Mouse (Mus musculus) brown adipose tissue, adult 24 weeks (tissue): Measurements from ENCODE around the gene H2-T22. TPM values are rescaled to one million over a fixed set of nuclear protein-coding genes. Genes with fewer than 3 reads are reported as not detected.
"Not testable (repeated sequence)": the region's sequence is repeated elsewhere in the genome, so short reads cannot be mapped to it uniquely, and the experiment has no call there.

Source experiments
- H3K27ac ChIP-seq: fragments of 200-500 bp; replicated peaks from 2 replicates; pipeline ENCODE4 v1.5.1; 2012; ENCODE audit warnings: low read depth, mild to moderate bottlenecking, low read length
- H3K4me1 ChIP-seq: fragments of 200-500 bp; 2 replicates; pipeline ENCODE4 v1.6.1; 2012; ENCODE audit warnings: low read length, mixed read lengths; ENCODE audit not compliant: control insufficient read depth, insufficient read depth, insufficient read length
- H3K4me3 ChIP-seq: fragments of 200-500 bp; 2 replicates; pipeline ENCODE4 v1.5.1; 2012; ENCODE audit warnings: low read depth, mild to moderate bottlenecking, low read length, moderate library complexity; ENCODE audit not compliant: insufficient read depth
- polyA plus RNA-seq: library from polyadenylated mRNA; stranded (reverse); fragments of >200 nt; gene quantifications from 2 replicates; pipeline ENCODE4 v1.2.4, GENCODE M21; 2012; ENCODE audit not compliant: missing spikeins, insufficient read depth, insufficient read length

The H2-T22 gene
- polyA plus RNA-seq, 1 experiment = 57.5 TPM

DNA sequence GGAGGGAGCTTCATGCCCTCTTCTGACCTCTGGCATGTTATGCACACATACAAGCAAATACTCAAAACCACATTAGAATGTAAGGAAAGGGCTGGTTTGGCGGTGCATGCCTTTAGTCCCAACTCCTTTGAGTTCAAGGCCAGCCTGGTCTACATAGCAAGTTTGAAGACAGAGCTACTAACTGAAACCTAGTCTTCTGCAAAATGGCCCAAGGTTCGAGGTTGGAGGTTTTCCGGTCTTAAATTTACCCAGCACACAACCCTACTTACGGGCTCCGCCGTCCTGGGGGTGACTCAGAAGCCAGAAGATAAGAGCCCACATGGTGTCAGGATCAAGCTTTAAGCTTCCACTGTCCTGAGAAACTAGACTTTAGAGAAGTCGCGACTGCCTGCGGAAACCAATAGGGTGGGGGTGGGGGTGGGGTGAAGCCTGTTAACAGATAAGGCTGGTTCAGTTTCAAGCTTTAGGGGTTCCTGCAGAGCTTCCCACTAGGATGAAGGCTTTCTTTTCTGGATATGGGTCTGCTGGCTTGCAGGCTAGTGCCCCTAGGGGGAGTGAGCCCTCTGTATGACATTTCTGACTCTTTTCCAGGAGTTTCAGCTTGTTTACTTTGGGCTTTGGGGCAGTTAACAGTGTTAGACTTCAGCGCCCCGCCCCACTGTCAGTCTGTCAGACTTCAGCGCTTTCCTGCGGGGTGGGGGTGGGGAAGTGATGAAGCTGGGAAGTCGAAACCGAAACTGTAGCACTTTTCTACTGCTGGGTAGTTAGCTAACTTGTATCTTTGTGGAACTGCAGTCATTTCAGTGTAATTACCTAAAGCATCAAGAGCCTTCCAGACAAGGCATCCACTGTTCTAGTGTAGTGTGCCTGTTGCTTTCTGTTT is 22.1 kb downstream of the H2-T22 start, which contains the start of gene H2-T24:
Gene H2-T24 (minus strand): TSS at position 370 of the 883 bp plus-strand sequence.
- H3K4me3 ChIP-seq = peak within 1 kb of the TSS; percentile 63
- peak within 1 kb of the TSS; percentile 95 for H3K27ac ChIP-seq
- peaks cover 12% of the 10 kb centered on the region for H3K4me1 ChIP-seq

DNA sequence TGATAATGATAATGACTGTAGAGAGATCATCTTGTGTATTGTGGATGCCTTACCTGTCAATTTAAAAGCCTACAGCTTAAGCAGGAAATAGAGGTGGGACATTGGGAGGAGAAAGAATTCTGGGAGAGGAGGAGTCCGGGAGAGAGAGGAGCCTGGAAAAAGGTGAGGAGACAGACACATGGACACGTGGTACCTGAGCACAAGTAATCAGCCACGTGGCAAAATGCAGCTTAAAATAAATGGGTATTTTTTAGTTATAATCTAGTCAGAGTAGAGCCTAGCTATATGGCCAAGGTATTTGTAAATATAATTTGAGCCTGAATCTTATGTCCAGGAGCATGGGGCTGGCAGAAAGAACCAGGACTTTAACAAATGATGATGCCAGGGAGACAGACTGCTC is 23.0 kb downstream of the H2-T22 start:
- Histone ChIP-seq H3K4me1 (peaks cover 12% of the 10 kb centered on the region), H3K4me3 (peak overlapping the region; percentile 63), H3K27ac (peak overlapping the region; percentile 95)

DNA sequence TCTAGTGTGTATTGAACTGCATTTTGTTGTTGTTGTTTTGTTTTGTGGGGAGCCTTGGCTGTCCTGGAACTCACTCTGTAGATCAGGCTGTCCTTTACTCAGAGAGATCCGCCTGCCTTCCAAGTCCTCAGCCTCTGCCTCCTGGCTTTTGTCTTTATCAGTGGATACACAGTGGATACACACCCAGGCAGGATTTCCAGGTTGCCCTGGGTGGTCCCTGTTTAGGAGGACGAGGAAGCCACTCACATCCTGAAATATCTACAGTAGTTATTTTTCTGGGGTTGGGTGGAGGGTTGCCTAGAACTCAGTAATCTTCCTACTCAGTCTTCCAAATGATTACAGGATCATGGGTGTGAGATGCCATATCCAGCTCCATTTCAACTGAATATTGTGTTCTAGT is 23.6 kb downstream of the H2-T22 start:
- Histone ChIP-seq H3K27ac (no peak overlapping the region; the same call in 1 of the 2 replicates), H3K4me3 (peak overlapping the region; percentile 23; the same call in 1 of the 2 replicates), H3K4me1 (peaks cover 9% of the 10 kb centered on the region)

DNA sequence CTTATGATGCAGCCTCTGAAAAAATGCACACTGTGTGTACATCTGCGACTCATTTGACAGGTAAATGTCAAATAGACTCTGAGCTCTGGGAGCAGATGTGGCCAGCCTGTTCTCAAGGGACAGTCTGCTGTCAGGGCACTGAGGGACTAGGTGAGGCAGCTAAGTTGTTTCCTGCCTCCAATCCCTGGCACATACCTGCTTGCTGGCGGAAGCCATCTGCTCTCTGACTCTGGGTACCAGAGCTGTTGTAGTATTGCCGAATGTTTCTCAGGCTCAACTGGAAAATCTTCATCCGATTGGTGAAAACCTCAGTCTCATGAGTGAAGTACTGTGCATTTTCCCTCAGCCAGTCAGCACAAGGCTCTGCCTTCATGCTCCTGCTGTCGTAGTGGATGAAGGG is 25.5 kb downstream of the H2-T22 start:
- H3K27ac ChIP-seq = no peak overlapping the region
- H3K4me3 ChIP-seq = no peak overlapping the region
- H3K4me1 ChIP-seq = peaks cover 3% of the 10 kb centered on the region

DNA sequence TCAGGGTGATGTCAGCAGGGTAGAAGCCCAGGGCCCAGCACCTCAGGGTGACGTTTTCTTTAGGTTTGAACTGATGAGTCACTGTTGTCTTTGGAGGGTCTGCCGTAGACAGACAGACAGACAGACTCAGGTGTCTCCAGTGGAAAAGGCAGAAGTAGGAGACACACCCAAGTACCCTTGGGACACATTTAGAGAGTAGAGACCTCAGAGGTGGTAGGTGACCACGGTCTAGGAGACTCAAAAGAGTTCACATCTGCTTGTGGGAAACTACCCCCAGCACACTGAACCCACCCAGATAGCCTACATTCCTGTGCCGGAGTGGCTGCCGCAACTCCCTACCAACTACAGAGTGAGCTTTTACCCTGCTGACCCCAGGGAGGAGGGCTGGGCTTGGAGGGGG is 27.6 kb downstream of the H2-T22 start:
- H3K4me1 ChIP-seq = no peaks in the 10 kb centered on the region
- no peak overlapping the region for H3K27ac ChIP-seq
- H3K4me3 ChIP-seq = no peak overlapping the region

DNA sequence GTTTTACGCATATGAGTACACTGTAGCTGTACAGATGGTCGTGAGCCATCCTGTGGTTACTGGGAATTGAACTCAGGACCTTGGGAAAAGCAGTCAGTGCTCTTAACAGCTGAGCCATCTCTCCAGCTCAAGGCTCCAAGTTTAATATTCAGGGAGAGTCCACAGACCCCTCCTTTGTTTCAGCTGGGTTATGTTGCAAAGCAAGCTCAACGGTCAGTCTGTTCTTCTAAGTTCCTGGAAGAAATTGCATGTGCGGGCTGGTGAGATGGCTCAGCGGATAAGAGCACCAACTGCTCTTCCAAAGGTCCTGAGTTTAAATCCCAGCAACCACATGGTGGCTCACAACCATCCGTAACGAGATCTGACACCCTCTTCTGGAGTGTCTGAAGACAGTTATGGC is 38.1 kb downstream of the H2-T22 start:
- not testable (repeated sequence) for H3K4me1 ChIP-seq, H3K4me3 ChIP-seq, H3K27ac ChIP-seq

DNA sequence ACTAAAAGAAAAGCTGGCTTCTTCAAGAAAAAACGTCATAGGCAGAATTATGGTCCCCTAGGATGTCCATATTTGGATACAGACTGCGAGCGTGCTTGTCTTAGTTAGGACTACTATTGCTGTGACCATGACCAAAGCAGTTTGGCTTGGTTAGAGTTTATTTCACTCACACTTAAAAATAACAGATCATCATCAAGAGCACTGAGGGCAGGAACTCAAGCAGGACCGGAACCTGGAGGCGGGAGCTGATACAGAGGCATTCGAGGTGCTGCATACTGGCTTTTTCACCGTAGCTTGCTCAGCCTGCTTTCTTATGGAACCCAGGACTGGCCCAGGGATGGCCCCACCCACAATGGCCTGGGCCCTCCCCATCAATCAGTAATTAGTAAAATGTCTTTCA is 39.2 kb downstream of the H2-T22 start:
- 0 out of 2 replicates have a peak, but pooled peaks cover 2% of the 10 kb centered on the region for H3K4me1 ChIP-seq
- H3K4me3 ChIP-seq = no peak overlapping the region
- H3K27ac ChIP-seq = no peak overlapping the region

DNA sequence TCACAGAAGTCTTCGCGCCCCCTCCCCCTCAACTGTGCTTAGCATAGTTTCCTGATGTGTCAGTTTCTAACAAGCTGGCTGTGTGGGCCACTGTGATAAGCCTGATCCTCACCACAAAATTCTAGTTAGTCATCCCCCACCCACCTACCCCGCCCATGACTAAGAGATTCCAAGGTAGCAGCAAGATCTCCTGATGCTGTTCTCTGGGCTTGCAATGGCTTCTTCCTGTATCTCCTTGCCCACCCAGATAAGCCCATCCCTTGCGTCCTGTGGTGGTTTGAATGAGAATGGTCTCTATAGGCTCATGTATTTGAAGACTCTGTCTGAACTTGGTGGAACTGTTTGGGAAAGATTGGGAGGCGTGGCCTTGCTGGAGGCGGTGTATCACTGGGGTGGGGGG is 40.6 kb downstream of the H2-T22 start:
- Histone ChIP-seq H3K4me3 (no peak overlapping the region), H3K4me1 (0 out of 2 replicates have a peak, but pooled peaks cover 2% of the 10 kb centered on the region), H3K27ac (no peak overlapping the region)

DNA sequence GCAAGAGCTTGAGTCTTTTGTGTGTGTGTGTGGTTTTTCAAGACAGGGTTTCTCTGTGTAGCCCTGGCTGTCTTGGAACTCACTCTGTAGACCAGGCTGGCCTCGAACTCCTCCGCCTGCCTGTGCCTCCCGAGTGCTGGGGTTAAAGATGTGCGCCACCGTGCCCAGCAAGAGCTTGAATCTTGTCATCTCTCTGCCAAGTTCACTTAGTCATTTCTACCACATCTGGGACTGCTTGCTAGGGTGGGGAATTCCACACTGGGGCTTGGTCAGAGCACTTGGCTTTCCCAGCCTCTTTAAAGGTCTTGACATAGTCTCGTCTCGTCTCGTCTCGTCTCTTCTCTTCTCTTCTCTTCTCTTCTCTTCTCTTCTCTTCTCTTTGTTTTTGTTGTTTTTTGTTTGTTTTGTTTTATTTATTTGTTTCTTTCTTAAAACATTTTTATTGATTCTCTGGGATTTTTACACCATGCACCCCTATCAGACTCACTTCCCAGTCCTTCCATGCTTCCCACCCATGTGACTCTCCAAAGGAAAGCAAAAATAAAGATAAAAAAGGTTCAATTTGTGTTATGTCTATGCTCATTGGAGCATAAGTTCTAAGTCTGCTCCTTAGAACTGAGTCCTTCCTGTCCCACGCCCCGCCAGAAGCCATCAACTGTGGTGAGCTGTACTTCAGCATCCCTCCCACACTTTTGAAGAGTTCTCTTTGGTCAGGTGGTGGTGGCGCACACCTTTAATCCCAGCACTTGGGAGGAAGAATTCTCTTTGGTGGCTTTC is 41.2 kb downstream of the H2-T22 start:
- Histone ChIP-seq H3K27ac (no peak overlapping the region), H3K4me3 (no peak overlapping the region), H3K4me1 (0 out of 2 replicates have a peak, but pooled peaks cover 2% of the 10 kb centered on the region)

DNA sequence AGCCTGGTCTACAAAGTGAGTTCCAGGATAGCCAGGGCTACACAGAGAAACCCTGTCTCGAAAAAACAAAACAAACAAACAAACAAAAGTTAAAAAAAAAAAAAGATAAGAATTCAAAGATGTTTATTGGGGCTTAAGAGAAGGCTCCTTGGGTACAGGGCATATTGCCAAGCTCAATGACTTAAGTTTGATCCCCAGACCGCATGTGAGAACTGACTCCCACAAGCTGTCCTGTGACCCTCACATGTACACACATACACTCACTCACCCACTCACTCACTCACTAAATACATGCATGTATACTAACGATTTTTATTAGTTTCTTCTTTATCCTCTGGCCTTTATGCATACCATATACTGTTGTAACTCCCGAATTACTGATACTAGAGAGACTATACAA is 42.2 kb downstream of the H2-T22 start:
- H3K4me3 ChIP-seq = no peak overlapping the region
- 0 out of 2 replicates have a peak, but pooled peaks cover 2% of the 10 kb centered on the region for H3K4me1 ChIP-seq
- no peak overlapping the region for H3K27ac ChIP-seq

DNA sequence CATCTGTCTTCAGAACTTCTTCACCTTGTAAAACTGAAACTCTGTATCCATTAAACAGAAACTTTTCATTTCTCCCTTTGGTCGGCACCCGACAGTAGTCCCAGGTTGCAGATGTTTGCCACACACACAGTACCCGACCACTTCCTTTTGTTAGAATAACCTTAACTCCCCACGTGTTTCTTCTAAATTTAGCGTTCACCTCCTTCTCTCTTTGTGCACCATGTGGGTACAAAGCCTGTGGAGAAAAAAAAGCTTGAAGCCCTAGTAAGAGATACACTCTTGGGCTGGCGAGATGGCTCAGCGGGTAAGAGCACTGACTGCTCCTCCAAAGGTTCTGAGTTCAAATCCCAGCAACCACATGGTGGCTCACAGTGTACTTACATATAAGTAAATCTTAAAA is 43.2 kb downstream of the H2-T22 start:
- H3K4me3 ChIP-seq = no peak overlapping the region
- H3K27ac ChIP-seq = no peak overlapping the region
- H3K4me1 ChIP-seq = 0 out of 2 replicates have a peak, but pooled peaks cover 2% of the 10 kb centered on the region

DNA sequence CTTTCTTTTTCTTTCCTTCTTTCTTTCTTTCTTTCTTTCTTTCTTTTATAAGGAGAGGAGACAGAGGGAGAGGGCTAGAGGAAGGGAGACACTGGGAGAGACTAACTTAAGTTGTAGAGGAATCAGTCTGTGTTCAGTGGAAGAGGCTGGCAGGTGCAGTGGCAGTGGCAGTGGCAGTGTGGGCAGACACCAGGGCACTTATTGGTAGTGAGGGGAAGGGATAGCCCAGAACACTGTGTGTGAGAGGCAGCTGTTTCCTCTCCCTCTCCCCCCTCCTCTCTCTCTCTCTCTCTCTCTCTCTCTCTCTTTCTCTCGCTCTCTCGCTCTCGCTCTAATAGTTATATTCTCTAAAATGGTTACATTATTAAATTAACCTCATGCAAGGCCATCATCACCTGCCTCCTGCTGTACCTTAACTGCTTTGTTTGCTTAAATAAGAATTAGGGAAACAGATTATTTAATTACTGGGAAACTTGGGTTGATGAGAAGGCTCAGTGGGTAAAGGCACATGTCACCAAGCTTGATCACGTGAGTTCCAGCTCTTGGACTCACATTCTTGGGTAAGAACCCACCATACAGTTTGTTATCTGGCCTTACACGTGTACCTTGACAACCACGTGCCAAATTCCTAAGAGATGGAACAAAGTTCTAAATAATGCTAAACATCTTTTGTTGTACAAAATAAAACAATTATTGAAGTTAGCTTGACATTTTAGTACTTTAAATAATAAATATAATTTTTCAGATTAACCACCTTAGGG is 43.8 kb downstream of the H2-T22 start:
- no peak overlapping the region for H3K27ac ChIP-seq
- 0 out of 2 replicates have a peak, but pooled peaks cover 2% of the 10 kb centered on the region for H3K4me1 ChIP-seq
- H3K4me3 ChIP-seq = no peak overlapping the region

DNA sequence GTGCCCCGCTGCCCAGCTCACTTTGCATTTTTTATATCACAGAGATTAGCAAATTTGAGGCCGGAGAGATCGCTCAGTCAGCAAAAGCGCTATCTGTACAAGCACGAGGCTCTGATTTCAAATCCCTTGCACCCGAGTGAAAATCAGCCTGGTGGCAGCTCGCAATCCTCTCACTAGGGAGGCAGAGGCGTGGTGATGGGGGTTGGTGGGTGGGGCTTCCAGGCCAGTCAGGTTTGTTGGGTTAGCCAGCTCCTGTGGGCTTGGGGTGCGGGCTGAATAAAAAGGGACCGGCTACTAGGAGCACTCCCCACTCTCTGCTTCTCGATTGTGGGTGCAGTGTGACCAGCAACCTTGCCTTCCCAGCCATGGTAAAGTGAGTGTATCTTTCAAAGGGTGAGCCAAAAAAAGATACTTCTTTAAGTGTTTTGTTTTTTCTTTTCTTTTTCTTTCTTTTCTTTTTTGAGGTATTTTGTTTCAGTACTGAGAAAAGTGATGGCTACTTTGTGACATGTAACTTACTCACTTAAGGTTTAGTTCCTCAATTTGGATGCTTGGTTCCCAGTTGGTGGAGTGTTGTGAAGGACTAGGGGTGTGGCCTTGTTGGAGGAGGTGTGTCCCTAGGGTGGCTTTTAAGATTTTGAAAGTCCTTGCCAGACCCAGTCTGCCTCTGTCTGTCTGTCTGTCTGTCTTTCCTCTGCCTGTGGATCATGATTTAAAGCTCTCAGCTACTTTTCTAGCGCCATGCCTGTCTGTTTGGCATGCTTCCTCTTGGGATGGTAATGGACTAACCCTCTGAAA is 44.6 kb downstream of the H2-T22 start:
- 0 out of 2 replicates have a peak, but pooled peaks cover 2% of the 10 kb centered on the region for H3K4me1 ChIP-seq
- no peak overlapping the region for H3K27ac ChIP-seq
- H3K4me3 ChIP-seq = no peak overlapping the region

DNA sequence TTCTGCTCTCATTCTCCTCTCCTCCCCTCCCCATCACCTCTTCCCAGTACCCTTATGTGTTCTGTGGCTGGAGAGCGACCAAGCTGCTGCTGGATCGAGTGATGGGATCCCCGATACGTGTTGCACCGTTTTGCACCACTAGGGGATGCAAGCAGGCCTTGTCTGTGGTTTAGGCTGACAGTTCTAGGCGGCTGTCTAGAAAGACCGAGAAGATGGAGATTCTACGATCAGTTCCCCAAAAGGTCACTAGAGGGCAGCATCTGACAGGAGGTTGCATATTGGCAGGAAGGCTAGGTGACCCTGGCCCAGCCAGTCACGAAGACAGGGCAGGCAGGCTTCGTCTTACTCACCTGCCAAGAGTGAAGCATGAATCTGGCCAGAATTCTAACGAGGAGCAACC is 45.6 kb downstream of the H2-T22 start:
- Histone ChIP-seq H3K4me3 (no peak overlapping the region), H3K27ac (no peak overlapping the region), H3K4me1 (0 out of 2 replicates have a peak, but pooled peaks cover 2% of the 10 kb centered on the region)
